Mouse (Mus musculus) thymus, adult 2 months (tissue): ENCODE measurements around the gene Kctd5. TPM values are rescaled to one million over a fixed set of nuclear protein-coding genes. Genes with fewer than 3 reads are reported as not detected.

ENCODE experiments used
- DNase-seq: peaks from one replicate; pipeline ENCODE4 v3.0.0; 2021
- H3K27ac ChIP-seq: fragments of 200-500 bp; 2 replicates; pipeline ENCODE4 v1.5.1; 2012; ENCODE audit warnings: low read length, control low read depth; ENCODE audit not compliant: control insufficient read depth, insufficient read depth
- H3K27me3 ChIP-seq: fragments of 200-500 bp; 2 replicates; pipeline ENCODE4 v1.6.1; 2012; ENCODE audit warnings: mild to moderate bottlenecking, low read length, moderate library complexity, mixed read lengths; ENCODE audit not compliant: control insufficient read depth, insufficient read depth
- H3K36me3 ChIP-seq: fragments of 200-500 bp; 2 replicates; pipeline ENCODE4 v1.6.1; 2012; ENCODE audit warnings: mild to moderate bottlenecking, low read length, moderate library complexity; ENCODE audit not compliant: control insufficient read depth, insufficient read depth
- H3K4me1 ChIP-seq: fragments of 200-500 bp; replicated peaks from 2 replicates; pipeline ENCODE4 v1.6.1; 2012; ENCODE audit warnings: low read length; ENCODE audit not compliant: control insufficient read depth, insufficient read depth
- H3K4me3 ChIP-seq: fragments of 200-500 bp; 2 replicates; pipeline ENCODE4 v1.5.1; 2012; ENCODE audit warnings: mild to moderate bottlenecking, low read length, control low read depth, moderate library complexity; ENCODE audit not compliant: control insufficient read depth, insufficient read depth
- CTCF ChIP-seq: fragments of 200-500 bp; IDR thresholded peaks from 2 replicates; pipeline ENCODE4 v1.5.1; 2012; ENCODE audit warnings: mild to moderate bottlenecking, control low read depth, low read length, moderate library complexity, borderline replicate concordance; ENCODE audit not compliant: control insufficient read depth, poor library complexity, insufficient read depth; ENCODE audit errors: extremely low read depth
- POLR2A ChIP-seq: fragments of 200-500 bp; IDR thresholded peaks from 2 replicates; pipeline ENCODE4 v1.6.1; 2012; ENCODE audit warnings: mild to moderate bottlenecking, low read length, control low read depth, moderate library complexity; ENCODE audit not compliant: control insufficient read depth, poor library complexity, insufficient read depth; ENCODE audit errors: extremely low read depth
- WGBS: fragments of 180-500 bp; shearing (Covaris S2); methylation state at CpG from one replicate; pipeline ENCODE4 v1.1.7; 2018; 5-methylcytosine and 5-hydroxymethylcytosine counted together
- polyA plus RNA-seq: library from polyadenylated mRNA; depleted of rRNA; stranded (reverse); fragments of >200 nt; gene quantifications from 2 replicates; pipeline ENCODE4 v1.2.3, GENCODE M21; 2012

The Kctd5 gene
- polyA plus RNA-seq, 1 experiment: 38.9 TPM

GRCm38 (mm10) chr17:24009617-24010016, 63.7 kb downstream of the Kctd5 start:
- no peak for TF ChIP-seq POLR2A
- TF ChIP-seq CTCF: no peak
- no peak overlapping the region for H3K27ac ChIP-seq
- H3K36me3 ChIP-seq: no peaks in the 10 kb centered on the region
- no peak for DNase-seq
- H3K27me3 ChIP-seq: no peaks in the 10 kb centered on the region
- peaks cover 5% of the 10 kb centered on the region for H3K4me1 ChIP-seq
- H3K4me3 ChIP-seq: no peak overlapping the region
- WGBS: 74% methylated on average over 5 of the region's 5 CpGs

GRCm38 (mm10) chr17:24008105-24008504, 65.2 kb downstream of the Kctd5 start:
- 90% methylated on average over 4 of the region's 4 CpGs for WGBS
- TF ChIP-seq CTCF: no peak
- no peak for TF ChIP-seq POLR2A
- H3K36me3 ChIP-seq: no peaks in the 10 kb centered on the region
- H3K4me3 ChIP-seq: no peak overlapping the region
- H3K27ac ChIP-seq: no peak overlapping the region
- H3K27me3 ChIP-seq: no peaks in the 10 kb centered on the region
- peaks cover 5% of the 10 kb centered on the region for H3K4me1 ChIP-seq
- DNase-seq: no peak

GRCm38 (mm10) chr17:24007391-24007790, 65.9 kb downstream of the Kctd5 start:
- no peak for DNase-seq
- no peak for TF ChIP-seq POLR2A
- Histone ChIP-seq H3K27me3 (no peaks in the 10 kb centered on the region), H3K4me3 (no peak overlapping the region), H3K4me1 (peaks cover 5% of the 10 kb centered on the region), H3K27ac (no peak overlapping the region), H3K36me3 (no peaks in the 10 kb centered on the region)
- WGBS: 85% methylated on average over 1 of the region's 1 CpGs

GRCm38 (mm10) chr17:24006930-24007329, 66.4 kb downstream of the Kctd5 start:
- Histone ChIP-seq H3K4me3 (no peak overlapping the region), H3K36me3 (no peaks in the 10 kb centered on the region), H3K27me3 (no peaks in the 10 kb centered on the region), H3K27ac (no peak overlapping the region), H3K4me1 (peaks cover 5% of the 10 kb centered on the region)
- TF ChIP-seq POLR2A (no peak), CTCF (no peak)
- DNase-seq: no peak
- WGBS: 14% methylated on average over 2 of the region's 2 CpGs

GRCm38 (mm10) chr17:24005049-24005448, 68.2 kb downstream of the Kctd5 start:
- peaks cover 5% of the 10 kb centered on the region for H3K4me1 ChIP-seq
- no peaks in the 10 kb centered on the region for H3K27me3 ChIP-seq
- WGBS: 96% methylated on average over 3 of the region's 3 CpGs
- no peaks in the 10 kb centered on the region for H3K36me3 ChIP-seq
- no peak for TF ChIP-seq POLR2A
- TF ChIP-seq CTCF: no peak
- no peak for DNase-seq
- no peak overlapping the region for H3K4me3 ChIP-seq
- H3K27ac ChIP-seq: no peak overlapping the region

- 96% methylated on average over 14 of the region's 14 CpGs for WGBS
- Histone ChIP-seq H3K36me3 (no peaks in the 10 kb centered on the region), H3K27ac (no peak overlapping the region), H3K4me1 (peaks cover 5% of the 10 kb centered on the region), H3K4me3 (no peak overlapping the region), H3K27me3 (no peaks in the 10 kb centered on the region)
- DNase-seq: no peak
- TF ChIP-seq POLR2A: no peak
- no peak for TF ChIP-seq CTCF
Observed at GRCm38 (mm10) chr17:24004071-24004665, 69.1 kb downstream of the Kctd5 start.

- Histone ChIP-seq H3K36me3 (no peaks in the 10 kb centered on the region), H3K27ac (no peak overlapping the region), H3K27me3 (no peaks in the 10 kb centered on the region), H3K4me1 (no peaks in the 10 kb centered on the region), H3K4me3 (no peak overlapping the region)
- TF ChIP-seq POLR2A (no peak), CTCF (no peak)
- WGBS: 87% methylated on average over 5 of the region's 5 CpGs
- DNase-seq: no peak
Observed at GRCm38 (mm10) chr17:24000404-24000803, 72.9 kb downstream of the Kctd5 start.
